Mouse (Mus musculus) Muller cell, postnatal 12 days (primary cell): ENCODE measurements at regions not wholly inside any gene's neighbourhood (a gene's known extent, or its start where the extent isn't known, plus 50 kb on each side); places are given as distances from the start of the nearest gene placed in this dataset.
A peak's percentile ranks its signal among the peaks of the same experiment; 100 is the strongest.

ENCODE experiments used
- DNase-seq: peaks from one replicate; pipeline ENCODE4 v3.0.0-alpha.2; 2015; ENCODE audit errors: inconsistent ontology term

- no peak for DNase-seq
Observed at GRCm38 (mm10) chr2:48407876-48408275, 406.0 kb upstream of the Acvr2a start.

GRCm38 (mm10) chr2:48409876-48410275 is 404.0 kb upstream of the Acvr2a start:
- DNase-seq, result no peak

- peak; percentile 49 for DNase-seq
Observed at GRCm38 (mm10) chr2:48411392-48411791, 402.5 kb upstream of the Acvr2a start.

GRCm38 (mm10) chr2:48412683-48413440 is 401.0 kb upstream of the Acvr2a start:
- no peak for DNase-seq

GRCm38 (mm10) chr2:48414596-48415481 is 399.1 kb upstream of the Acvr2a start:
- DNase-seq, result no peak

- DNase-seq, result no peak
Observed at GRCm38 (mm10) chr2:48416207-48416750, 397.6 kb upstream of the Acvr2a start.

GRCm38 (mm10) chr2:48417000-48417596 is 396.8 kb upstream of the Acvr2a start:
- no peak for DNase-seq

- DNase-seq, result no peak
Observed at GRCm38 (mm10) chr2:48420791-48421190, 393.1 kb upstream of the Acvr2a start.

- DNase-seq, result peak; percentile 57
Observed at GRCm38 (mm10) chr2:48423861-48424442, 390.0 kb upstream of the Acvr2a start.

GRCm38 (mm10) chr2:48424562-48424961 is 389.3 kb upstream of the Acvr2a start:
- DNase-seq, result no peak

GRCm38 (mm10) chr2:48425200-48426090 is 388.5 kb upstream of the Acvr2a start:
- peak; percentile 65 for DNase-seq

- no peak for DNase-seq
Observed at GRCm38 (mm10) chr2:48432545-48432944, 381.4 kb upstream of the Acvr2a start.

GRCm38 (mm10) chr2:48441296-48441990 is 372.5 kb upstream of the Acvr2a start:
- DNase-seq, result peak; percentile 81

GRCm38 (mm10) chr2:48441991-48442544 is 371.8 kb upstream of the Acvr2a start:
- DNase-seq, result no peak

- no peak for DNase-seq
Observed at GRCm38 (mm10) chr2:48445898-48446604, 367.9 kb upstream of the Acvr2a start.

- no peak for DNase-seq
Observed at GRCm38 (mm10) chr2:48446617-48447016, 367.3 kb upstream of the Acvr2a start.

- DNase-seq, result no peak
Observed at GRCm38 (mm10) chr2:48449165-48449842, 364.6 kb upstream of the Acvr2a start.
